23 mouse cellular contexts compared by ENCODE assay signal in the genomic region with DNA sequence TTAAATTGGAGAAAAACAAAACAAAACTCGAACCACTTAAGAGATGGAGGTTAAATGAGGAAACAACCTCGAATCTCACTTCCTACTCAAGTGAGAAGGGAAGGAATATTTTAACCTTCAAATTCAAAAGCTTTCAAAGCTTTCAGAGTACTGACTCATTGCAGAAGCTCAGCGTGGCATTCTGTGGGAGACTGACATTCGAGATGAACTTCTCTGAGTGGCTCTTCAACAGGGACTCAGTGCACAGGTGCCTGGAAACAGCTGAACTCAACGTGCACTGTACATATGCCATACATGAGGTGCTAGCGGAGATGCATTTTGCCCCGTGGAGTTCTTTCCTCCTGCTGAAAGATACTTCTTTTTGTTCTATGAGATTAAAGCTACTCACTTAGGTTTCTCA.
DNase-seq lines count a peak whose midpoint lies in the region; ATAC-seq and TF ChIP-seq lines count a peak whose summit lies in the region.
"Had no signal": no experiment of that assay in that cellular context is flagged by ENCODE, and none has a peak within 500 bp of the region (broad histone marks: within the 10 kb centered on the region; RNA-seq: fewer than 3 reads in every experiment).

No protein-coding gene starts in this region.

- H3K27ac ChIP-seq in layer of hippocampus, adult 2 months = peak overlapping the region; percentile 61
- H3K27ac ChIP-seq: embryonic facial prominence, embryonic 13.5 days; embryonic facial prominence, embryonic 15.5 days; forebrain, embryonic 10.5 days; forebrain, embryonic 12.5 days had no signal

- no peak for DNase-seq in frontal cortex, postnatal 25 days (ENCODE audit: low spot score in 2 of 2)
- no peak for DNase-seq in layer of hippocampus, adult 2 months (ENCODE audit: low spot score in 2 of 2)
- DNase-seq in layer of hippocampus, postnatal 25 days (ENCODE audit: extremely low spot score in 1 of 2, low spot score in 1 of 2) = no peak
- peak; percentile 66 for DNase-seq in right cerebral cortex, adult 18-20 months
- DNase-seq in right cerebral cortex, postnatal 25 days = no peak
- DNase-seq in brain, adult 2 months (ENCODE audit: low read depth, low spot score) = peak; percentile 83
- DNase-seq in embryo, embryonic 9.5 days (ENCODE audit: extremely low spot score) = no peak
- DNase-seq: adrenal gland, adult 2 months; adrenal gland, postnatal 10 days; adrenal gland, postnatal 25 days; cerebellum, adult 11-12 months; cerebellum, adult 2 months; cerebellum, adult 9-10 months; cerebellum, postnatal 10 days; cerebellum, postnatal 25 days had no signal

- ATAC-seq in frontal cortex, adult (ENCODE audit: low TSS enrichment) = peak; percentile 62
- ATAC-seq: forebrain, embryonic 14.5 days; forebrain, embryonic 16.5 days had no signal

- no peak for TF ChIP-seq CTCF in layer of hippocampus, adult 2 months (conservative IDR thresholded peaks at IDR 0.05)

- H3K4me3 ChIP-seq in layer of hippocampus, adult 2 months = no peak overlapping the region
- H3K4me3 ChIP-seq: embryonic facial prominence, embryonic 13.5 days; embryonic facial prominence, embryonic 15.5 days; erythroblast, embryonic 14.5 days; forebrain, embryonic 10.5 days; forebrain, embryonic 12.5 days had no signal

Comparison
In these comparisons a context has a peak if more than half of its experiments do, and no peak if none do; other contexts are left out.
1. DNase-seq: peak in right cerebral cortex, adult 18-20 months (single experiment) and brain, adult 2 months (single experiment); none in frontal cortex, postnatal 25 days (0 of 2), layer of hippocampus, adult 2 months (0 of 2), layer of hippocampus, postnatal 25 days (0 of 2), right cerebral cortex, postnatal 25 days (single experiment) and embryo, embryonic 9.5 days (single experiment).